Mouse (Mus musculus): Measurements from ENCODE around the gene Atf7ip. TPM values are rescaled to one million over a fixed set of nuclear protein-coding genes. Genes with fewer than 3 reads are reported as not detected.
A peak's percentile ranks its signal among the peaks of the same experiment; 100 is the strongest.

Gene Atf7ip
- polyA plus RNA-seq, 1 experiment from 2014 or later, result 43.5 TPM

DNA sequence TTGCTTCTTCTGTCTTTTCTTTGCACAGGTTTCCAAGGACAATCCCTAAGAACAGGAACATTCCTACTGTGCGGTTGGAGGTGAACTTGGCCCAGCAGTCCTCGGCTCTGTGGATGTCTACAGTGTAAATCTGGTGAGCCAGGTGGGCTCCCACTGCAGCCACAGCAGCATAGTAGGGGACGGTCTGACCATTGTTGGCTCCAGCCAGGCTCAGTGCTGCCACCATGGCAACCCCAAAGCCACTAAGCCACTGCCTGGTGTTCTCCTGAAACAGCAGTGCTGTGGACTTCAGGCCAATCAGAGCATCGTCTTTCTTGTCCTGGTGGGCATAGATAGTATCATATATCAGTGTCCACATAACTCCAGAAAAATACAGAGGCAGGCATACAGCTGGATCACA lies 19.8 kb upstream of the Atf7ip start:
- H3K4me2 ChIP-seq, result no peak overlapping the region
- H3K27ac ChIP-seq, result no peak overlapping the region
- WGBS, result 73% methylated on average over 4 of the region's 4 CpGs
- H3K4me3 ChIP-seq (replicated peaks), result no peak overlapping the region
- ATAC-seq (ENCODE audit: insufficient number of reproducible peaks, insufficient read depth, low FRiP score, low TSS enrichment, low read depth), result no peak
- no peaks in the 10 kb centered on the region for H3K36me3 ChIP-seq
- no peaks in the 10 kb centered on the region for H3K27me3 ChIP-seq
- H3K9ac ChIP-seq (replicated peaks), result no peak overlapping the region
- no peaks in the 10 kb centered on the region; the same call in 1 of the 2 replicates for H3K4me1 ChIP-seq (replicated peaks)
- peaks cover 3% of the 10 kb centered on the region; the same call in 1 of the 2 replicates for H3K9me3 ChIP-seq

DNA sequence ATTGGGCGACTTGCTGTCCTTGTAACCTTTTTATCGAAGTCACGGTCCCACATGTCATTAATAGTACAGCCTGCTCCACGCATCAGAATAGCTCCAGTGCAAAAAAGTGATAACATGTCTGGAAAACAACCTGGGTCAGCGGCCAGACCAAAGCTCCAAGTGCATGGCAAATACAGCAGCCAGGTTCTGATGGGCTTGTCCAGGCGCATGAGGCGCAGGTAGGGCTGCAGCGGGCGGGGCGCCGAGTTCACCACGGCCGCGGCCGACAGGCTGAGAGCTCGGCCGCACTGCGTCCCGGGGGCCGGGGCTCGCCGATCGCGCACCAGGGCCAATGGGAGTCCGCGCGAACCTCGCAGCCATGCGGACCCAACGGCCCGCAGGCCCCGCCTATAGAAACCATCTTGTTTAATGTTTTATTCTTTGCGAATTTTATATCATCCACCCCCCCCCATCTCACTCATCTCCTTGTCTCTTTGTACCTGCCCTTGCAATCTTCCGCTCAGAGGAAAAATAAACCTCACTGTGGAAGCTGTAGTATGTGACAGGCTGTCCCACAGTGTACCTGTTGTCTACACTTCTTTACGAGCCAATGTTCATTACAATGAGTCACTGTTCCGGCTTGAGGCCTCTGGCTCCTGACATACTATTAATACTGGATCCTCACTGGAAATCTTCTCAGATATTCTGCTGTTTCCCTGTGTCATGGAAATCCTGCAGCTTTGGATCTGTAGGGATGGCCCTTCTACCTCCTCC lies 19.0 kb upstream of the Atf7ip start:
- Histone ChIP-seq H3K4me3 (replicated peaks) (peak overlapping the region; percentile 16), H3K27ac (no peak overlapping the region), H3K9ac (replicated peaks) (no peak overlapping the region), H3K4me1 (replicated peaks) (no peaks in the 10 kb centered on the region; the same call in 1 of the 2 replicates), H3K9me3 (no peaks in the 10 kb centered on the region; the same call in 1 of the 2 replicates), H3K27me3 (no peaks in the 10 kb centered on the region), H3K36me3 (no peaks in the 10 kb centered on the region), H3K4me2 (peak overlapping the region; percentile 45)
- ATAC-seq (ENCODE audit: insufficient number of reproducible peaks, insufficient read depth, low FRiP score, low TSS enrichment, low read depth), result 0 out of 2 replicates have a peak, but pooled peaks have one; percentile 35
- WGBS, result 57% methylated on average over 36 of the region's 36 CpGs

DNA sequence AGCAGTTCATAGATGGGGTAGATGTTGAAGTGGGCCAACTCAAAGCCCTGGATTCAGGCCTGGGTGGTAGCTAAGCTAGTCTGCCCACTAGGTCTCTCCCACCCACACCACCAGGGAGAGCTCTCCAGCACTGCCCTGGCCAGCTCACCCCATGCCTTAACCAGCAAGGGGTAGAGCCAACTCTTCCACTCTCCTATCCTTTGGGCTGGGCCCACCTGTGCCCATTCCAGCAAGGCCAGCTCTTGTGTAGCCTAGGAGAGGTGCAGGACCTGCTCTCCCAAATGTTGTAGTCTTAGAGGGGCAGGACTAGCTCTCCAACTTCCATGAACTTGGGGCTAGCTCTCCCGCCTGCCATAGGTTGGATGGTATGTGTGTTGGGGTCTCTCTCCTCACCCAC lies 18.4 kb upstream of the Atf7ip start:
- Histone ChIP-seq H3K4me1 (replicated peaks) (no peaks in the 10 kb centered on the region; the same call in 1 of the 2 replicates), H3K4me2 (no peak overlapping the region), H3K9ac (replicated peaks) (no peak overlapping the region), H3K27me3 (no peaks in the 10 kb centered on the region), H3K4me3 (replicated peaks) (no peak overlapping the region), H3K36me3 (no peaks in the 10 kb centered on the region), H3K9me3 (no peaks in the 10 kb centered on the region; the same call in 1 of the 2 replicates), H3K27ac (no peak overlapping the region)
- WGBS, result 95% methylated on average over 1 of the region's 1 CpGs
- ATAC-seq (ENCODE audit: insufficient number of reproducible peaks, insufficient read depth, low FRiP score, low TSS enrichment, low read depth), result no peak

DNA sequence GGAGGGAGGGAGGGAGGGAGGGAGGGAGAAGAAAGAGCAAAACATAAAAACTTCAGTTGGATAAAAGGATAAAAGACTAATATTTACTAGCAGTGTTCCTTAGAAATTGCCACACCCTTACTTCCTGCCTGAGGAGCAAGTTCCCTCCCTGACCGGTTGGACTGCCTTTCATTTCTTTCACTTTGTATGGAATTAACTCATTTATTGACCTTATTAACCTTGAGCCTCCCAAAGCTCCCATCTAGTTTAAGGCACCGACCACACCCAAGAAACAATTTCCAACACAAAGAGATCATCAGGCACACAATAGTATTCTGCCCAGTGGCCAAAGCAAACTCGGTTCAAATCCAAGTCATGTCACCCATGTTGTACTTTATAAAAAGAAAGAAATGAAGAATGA lies 16.1 kb upstream of the Atf7ip start:
- Histone ChIP-seq H3K4me2 (no peak overlapping the region), H3K9ac (replicated peaks) (no peak overlapping the region), H3K36me3 (no peaks in the 10 kb centered on the region), H3K4me3 (replicated peaks) (no peak overlapping the region), H3K27me3 (no peaks in the 10 kb centered on the region), H3K4me1 (replicated peaks) (no peaks in the 10 kb centered on the region; the same call in 1 of the 2 replicates), H3K9me3 (no peaks in the 10 kb centered on the region), H3K27ac (no peak overlapping the region)
- WGBS, result 74% methylated on average over 3 of the region's 3 CpGs
- ATAC-seq (ENCODE audit: insufficient number of reproducible peaks, insufficient read depth, low FRiP score, low TSS enrichment, low read depth), result no peak

DNA sequence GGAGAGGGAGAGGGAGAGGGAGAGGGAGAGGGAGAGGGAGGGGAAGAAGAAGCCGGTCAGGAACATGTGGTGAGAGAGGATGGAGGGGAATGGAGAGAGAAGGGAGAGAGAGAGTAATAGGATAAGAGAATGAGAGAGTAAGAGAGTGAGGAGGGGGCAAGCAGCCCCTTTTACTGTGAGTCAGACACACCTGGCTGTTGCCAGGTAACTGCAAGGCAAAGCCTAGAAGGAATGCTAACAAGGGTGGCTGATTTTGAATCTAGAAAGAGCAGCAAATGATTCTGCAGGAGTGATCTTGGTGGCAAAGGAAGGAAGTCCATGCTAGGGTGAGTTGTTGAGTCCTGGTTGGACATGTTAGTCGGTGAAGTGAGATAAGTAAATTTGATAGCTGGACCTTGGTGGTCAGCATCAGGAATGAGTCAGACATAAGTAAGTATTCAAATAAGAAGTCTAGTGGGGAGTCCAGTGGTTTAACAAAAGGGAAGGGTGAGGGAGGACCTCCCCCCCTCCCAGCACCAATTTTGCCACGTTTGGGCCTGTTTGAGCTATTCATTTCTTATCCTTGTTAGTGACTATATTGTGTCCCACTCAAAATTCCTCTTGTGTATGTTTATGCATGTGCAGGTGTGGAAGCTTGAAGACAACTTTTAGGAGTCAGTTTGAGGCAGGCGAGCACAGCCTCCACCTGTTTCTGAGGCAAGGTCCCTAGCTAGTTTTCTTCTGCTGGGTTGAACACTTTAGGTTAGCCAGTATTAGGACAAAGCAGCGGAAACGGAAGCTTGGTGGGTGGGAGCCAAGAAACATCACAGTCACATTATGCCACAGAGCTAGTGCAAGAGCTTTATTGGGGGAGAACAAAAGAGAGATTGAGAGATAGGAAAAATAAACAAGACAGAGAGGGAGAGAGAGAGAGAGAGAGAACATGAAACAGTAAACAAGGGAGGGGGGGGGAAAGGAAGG lies 15.2 kb upstream of the Atf7ip start:
- H3K27me3 ChIP-seq, result no peaks in the 10 kb centered on the region
- no peak overlapping the region for H3K27ac ChIP-seq
- H3K9me3 ChIP-seq, result no peaks in the 10 kb centered on the region
- WGBS, result 67% methylated on average over 6 of the region's 6 CpGs
- H3K9ac ChIP-seq (replicated peaks), result no peak overlapping the region
- no peaks in the 10 kb centered on the region; the same call in 1 of the 2 replicates for H3K4me1 ChIP-seq (replicated peaks)
- H3K4me3 ChIP-seq (replicated peaks), result no peak overlapping the region
- no peaks in the 10 kb centered on the region for H3K36me3 ChIP-seq
- no peak for ATAC-seq (ENCODE audit: insufficient number of reproducible peaks, insufficient read depth, low FRiP score, low TSS enrichment, low read depth)
- no peak overlapping the region for H3K4me2 ChIP-seq

DNA sequence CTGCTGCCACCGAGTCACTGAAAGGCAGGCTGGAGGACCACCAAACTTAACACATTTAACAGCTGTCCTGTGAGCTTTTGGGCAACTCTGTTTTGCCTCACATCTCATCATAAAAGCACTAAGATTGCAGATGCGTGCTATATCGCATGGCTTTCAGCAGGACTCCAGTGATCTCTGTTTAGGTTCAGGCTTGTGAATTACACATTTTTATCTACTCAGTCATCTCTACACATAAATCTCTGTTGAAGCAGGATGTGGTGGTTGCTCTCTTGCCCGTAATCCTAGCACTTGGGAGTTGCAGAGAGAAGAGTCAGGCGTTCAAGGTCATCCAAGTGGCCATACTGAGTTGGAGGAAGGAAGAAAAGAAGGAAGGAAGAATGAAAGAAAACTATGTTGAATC lies 14.3 kb upstream of the Atf7ip start:
- WGBS, result 66% methylated on average over 5 of the region's 5 CpGs
- Histone ChIP-seq H3K4me2 (no peak overlapping the region), H3K4me3 (replicated peaks) (no peak overlapping the region), H3K27me3 (no peaks in the 10 kb centered on the region), H3K9ac (replicated peaks) (no peak overlapping the region), H3K9me3 (no peaks in the 10 kb centered on the region), H3K27ac (no peak overlapping the region), H3K4me1 (replicated peaks) (no peaks in the 10 kb centered on the region; the same call in 1 of the 2 replicates), H3K36me3 (no peaks in the 10 kb centered on the region)
- no peak for ATAC-seq (ENCODE audit: insufficient number of reproducible peaks, insufficient read depth, low FRiP score, low TSS enrichment, low read depth)

DNA sequence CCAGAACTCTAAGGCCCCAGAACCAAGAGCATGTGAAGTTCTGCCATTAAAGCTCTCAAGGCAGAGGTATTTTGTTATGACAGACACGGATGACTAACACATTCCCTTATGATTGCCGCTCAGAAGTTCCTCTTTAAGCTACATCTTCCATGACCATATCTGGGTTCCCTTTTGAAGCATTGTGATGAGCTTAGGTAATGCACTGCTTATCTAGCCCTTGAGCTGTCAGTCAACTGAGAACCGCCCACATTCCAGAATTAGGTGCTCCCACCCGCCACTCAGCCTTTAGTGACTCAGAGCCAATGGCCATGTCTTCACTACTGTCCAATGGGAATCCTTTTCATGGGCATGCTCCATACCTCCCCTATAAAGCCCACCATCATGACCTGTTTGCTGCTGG lies 13.7 kb upstream of the Atf7ip start:
- 86% methylated on average over 4 of the region's 4 CpGs for WGBS
- no peak overlapping the region for H3K4me2 ChIP-seq
- ATAC-seq (ENCODE audit: insufficient number of reproducible peaks, insufficient read depth, low FRiP score, low TSS enrichment, low read depth), result no peak
- no peaks in the 10 kb centered on the region for H3K9me3 ChIP-seq
- no peak overlapping the region for H3K27ac ChIP-seq
- H3K4me1 ChIP-seq (replicated peaks), result no peaks in the 10 kb centered on the region; the same call in 1 of the 2 replicates
- no peaks in the 10 kb centered on the region for H3K27me3 ChIP-seq
- H3K36me3 ChIP-seq, result no peaks in the 10 kb centered on the region
- H3K9ac ChIP-seq (replicated peaks), result no peak overlapping the region
- H3K4me3 ChIP-seq (replicated peaks), result no peak overlapping the region

DNA sequence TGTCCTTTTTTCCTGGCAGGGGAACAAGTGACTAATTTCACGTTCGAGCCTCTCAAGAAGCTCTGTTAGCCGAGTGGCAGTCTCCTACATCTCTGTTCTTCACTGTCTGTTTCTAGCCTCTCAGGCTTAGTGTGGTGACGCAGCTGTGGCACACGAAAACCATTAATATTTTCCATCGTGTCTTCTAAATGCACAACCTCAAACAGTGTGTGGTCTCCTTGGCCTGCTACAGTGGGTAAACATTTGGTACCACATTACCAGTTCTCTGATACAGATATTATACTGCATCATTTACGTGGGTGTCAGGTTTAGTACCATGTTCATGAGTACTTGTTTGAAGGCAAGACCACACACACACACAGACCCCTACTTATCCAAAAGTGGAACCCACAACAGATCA lies 12.5 kb upstream of the Atf7ip start:
- Histone ChIP-seq H3K4me3 (replicated peaks) (no peak overlapping the region), H3K27me3 (no peaks in the 10 kb centered on the region), H3K9me3 (no peaks in the 10 kb centered on the region), H3K4me1 (replicated peaks) (no peaks in the 10 kb centered on the region), H3K27ac (no peak overlapping the region), H3K36me3 (no peaks in the 10 kb centered on the region), H3K9ac (replicated peaks) (no peak overlapping the region), H3K4me2 (no peak overlapping the region)
- 0 out of 2 replicates have a peak, but pooled peaks have one; percentile 10 for ATAC-seq (ENCODE audit: insufficient number of reproducible peaks, insufficient read depth, low FRiP score, low TSS enrichment, low read depth)
- WGBS, result 89% methylated on average over 7 of the region's 7 CpGs

DNA sequence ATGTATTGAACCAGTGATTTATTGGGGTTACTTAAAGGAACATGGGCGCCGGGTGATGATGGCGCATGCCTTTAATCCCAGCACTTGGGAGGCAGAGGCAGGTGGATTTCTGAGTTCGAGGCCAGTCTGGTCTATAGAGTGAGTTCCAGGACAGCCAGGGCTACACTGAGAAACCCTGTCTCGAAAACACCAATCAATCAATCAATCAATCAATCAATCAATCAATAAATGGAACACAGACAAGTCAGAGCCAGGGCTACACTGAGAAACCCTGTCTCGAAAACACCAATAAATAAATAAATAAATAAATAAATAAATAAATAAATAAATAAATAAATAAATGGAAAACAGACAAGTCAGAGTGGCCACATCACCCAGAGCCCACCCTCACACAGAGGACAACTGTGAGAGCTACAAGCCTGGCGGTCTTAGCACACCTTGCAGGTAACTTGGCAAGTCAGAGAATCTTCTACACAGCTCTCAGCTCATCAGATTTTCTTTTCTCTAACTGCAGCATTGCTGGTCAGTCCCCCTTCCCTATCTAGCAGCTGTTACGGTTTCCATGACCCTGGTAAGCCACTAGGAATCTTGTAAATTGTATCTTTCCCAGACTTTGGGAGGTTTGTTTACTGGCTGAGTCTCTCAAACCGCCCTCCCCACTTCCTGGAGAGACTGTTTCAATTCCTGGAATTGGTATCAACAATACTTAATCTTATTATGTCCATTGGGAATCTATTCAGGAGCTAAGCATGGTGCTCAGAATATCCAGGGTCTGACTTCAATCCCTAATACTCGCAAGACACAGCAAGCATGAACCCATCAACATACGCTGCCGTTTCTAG lies 11.8 kb upstream of the Atf7ip start:
- ATAC-seq (ENCODE audit: insufficient number of reproducible peaks, insufficient read depth, low FRiP score, low TSS enrichment, low read depth), result 0 out of 2 replicates have a peak, but pooled peaks have one; percentile 68
- H3K4me3 ChIP-seq (replicated peaks), result no peak overlapping the region
- 90% methylated on average over 12 of the region's 12 CpGs for whole genome bisulfite sequencing

DNA sequence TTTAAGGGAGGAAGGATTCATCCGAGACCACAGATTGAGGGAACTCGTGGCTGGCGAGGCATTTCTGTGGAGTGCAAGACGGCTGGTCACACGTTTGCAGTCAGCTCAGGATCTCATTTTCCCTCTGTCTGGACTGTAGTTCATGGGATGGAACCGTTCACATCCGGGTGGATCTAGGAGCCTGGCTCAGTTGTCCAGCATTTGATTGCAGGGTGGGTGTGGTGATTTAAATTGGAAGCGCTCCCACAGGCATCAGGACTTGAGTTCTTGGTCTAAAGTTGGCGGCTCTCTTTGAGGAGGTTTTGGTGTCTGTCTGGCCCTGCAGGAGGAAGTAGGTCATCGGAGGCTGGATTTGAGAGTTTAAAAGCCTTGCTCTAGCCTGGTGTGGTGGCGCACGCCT lies 10.9 kb upstream of the Atf7ip start:
- Histone ChIP-seq H3K9ac (replicated peaks) (no peak overlapping the region), H3K27me3 (no peaks in the 10 kb centered on the region), H3K4me2 (no peak overlapping the region), H3K9me3 (no peaks in the 10 kb centered on the region), H3K36me3 (no peaks in the 10 kb centered on the region), H3K4me1 (replicated peaks) (no peaks in the 10 kb centered on the region), H3K27ac (no peak overlapping the region), H3K4me3 (replicated peaks) (no peak overlapping the region)
- WGBS, result 95% methylated on average over 12 of the region's 12 CpGs
- ATAC-seq (ENCODE audit: insufficient number of reproducible peaks, insufficient read depth, low FRiP score, low TSS enrichment, low read depth), result no peak

More for the DNA sequence above, 11.8 kb upstream of the Atf7ip start:
- Histone ChIP-seq H3K9ac (replicated peaks) (no peak overlapping the region), H3K27me3 (no peaks in the 10 kb centered on the region), H3K4me1 (replicated peaks) (no peaks in the 10 kb centered on the region), H3K27ac (no peak overlapping the region), H3K36me3 (no peaks in the 10 kb centered on the region), H3K4me2 (no peak overlapping the region), H3K9me3 (no peaks in the 10 kb centered on the region)
